Mouse (Mus musculus): ENCODE data around the gene Ift22.

Ift22 gene

DNA sequence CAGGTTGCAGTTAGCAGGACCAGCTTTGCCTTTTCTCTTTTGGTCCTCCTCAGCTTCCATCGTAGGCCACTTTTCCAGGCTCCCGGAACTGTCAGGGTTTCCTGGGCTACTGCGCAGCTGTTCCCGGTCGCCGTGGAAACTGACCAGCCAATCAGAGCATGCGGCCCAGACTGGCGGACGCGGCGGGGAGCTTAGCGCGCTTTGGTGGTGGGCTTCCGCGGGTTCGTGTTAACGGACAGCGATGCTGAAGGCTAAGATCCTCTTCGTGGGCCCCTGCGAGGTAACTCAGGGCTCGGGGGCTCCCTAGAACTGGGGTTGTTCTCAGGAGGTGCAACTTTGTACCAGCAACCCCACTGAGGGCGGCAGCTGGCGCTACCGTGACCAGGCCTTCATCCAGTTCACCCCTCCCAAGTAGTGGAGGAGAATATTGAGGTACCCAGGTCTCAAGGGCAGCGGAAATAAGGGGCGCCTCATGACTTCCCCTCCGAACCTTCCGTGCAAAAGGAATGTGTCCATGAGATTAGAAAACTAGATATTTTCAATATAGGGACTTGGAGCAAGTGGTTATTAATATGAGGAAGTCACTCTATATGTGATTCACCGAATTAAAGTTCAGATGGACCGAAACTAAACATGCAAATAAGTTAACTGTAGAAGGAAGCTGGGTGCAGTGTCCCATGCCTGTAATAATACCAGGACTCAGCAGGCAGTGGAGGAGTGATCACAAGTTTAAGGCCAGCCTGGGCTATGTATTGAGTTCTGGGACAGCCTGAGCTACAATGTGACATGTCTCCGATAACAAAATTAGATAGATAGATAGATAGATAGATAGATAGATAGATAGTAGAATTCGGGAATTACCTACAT is at the start of gene Ift22:
TSS of gene Ift22 (plus strand) at position 160 of the 867 bp plus-strand sequence.
- DNase-seq: peak; percentile 89

DNA sequence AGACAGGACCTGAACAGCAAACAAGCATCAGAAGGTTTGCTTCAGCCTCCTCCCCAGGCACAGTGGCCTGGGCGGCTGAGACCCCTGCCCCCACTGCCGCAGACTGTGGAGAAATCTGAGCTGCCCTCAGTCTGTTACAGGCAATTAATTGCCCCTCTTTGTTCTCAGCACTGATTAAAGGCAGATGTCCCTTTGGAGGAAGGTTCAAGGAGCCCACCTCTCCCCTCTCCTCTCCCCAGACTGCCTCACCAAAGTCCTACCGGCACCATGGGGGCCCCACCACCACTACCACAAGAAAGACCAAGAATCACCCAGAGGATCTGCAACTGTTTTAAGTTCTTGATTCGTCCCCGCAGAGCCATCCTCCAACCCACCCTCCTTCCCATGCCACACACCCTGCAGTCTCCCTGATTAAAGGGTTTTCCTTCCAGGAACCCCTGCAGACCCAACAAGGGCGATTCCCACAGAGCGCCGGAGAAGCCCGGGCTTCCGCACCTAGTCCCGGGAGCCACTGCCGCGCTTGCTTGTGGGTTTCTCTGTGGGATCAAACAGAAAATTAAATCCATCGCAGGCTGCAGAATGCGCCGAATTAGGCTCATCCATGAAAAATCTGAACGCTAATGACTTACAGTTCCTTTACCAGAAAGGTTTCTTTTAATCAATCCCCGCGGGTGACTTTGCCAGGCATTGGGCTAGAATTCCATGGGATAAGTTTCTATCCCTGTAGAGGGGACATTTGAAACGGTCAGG is 46.6 kb upstream of the Ift22 start:
- DNase-seq: no peak

DNA sequence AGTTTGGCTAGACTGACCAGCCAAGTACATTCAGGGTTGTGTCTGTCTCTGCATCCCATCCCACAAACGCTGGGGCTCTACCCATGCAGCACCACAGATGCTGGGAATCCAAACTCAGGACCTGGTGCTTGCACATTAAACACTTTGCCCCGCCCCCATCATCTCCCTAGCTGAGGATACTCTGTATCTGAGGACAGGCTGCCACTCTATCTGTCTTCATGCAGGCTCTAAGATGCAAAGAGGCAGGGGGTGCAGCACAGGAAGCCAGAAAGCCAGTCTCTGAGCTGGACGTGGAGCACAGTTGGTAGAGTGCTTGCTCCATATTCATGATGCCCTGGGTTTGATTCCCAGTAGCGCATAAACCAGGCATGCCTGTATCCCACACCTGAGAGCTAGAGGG is 45.1 kb upstream of the Ift22 start:
- DNase-seq: peak; percentile 65

DNA sequence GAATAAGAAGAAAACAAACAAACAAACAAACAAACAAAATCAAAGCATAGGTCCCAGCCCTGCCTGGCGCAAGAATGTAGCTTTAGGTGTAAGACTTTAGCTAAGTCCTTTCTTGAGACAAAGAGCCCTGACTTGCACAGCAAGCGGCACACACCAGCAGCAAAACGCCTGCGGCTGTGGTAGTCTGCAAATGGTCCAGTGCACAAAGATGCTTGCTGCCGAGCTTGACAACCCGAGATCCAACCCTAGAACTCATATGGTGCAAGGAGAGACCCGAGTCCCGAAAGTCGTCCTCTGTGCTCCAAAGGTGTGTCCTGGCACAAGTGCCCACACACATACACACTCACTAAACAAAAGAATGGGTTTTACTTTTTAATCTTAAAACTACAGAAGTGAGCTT is 44.7 kb upstream of the Ift22 start:
- DNase-seq: peak; percentile 40

DNA sequence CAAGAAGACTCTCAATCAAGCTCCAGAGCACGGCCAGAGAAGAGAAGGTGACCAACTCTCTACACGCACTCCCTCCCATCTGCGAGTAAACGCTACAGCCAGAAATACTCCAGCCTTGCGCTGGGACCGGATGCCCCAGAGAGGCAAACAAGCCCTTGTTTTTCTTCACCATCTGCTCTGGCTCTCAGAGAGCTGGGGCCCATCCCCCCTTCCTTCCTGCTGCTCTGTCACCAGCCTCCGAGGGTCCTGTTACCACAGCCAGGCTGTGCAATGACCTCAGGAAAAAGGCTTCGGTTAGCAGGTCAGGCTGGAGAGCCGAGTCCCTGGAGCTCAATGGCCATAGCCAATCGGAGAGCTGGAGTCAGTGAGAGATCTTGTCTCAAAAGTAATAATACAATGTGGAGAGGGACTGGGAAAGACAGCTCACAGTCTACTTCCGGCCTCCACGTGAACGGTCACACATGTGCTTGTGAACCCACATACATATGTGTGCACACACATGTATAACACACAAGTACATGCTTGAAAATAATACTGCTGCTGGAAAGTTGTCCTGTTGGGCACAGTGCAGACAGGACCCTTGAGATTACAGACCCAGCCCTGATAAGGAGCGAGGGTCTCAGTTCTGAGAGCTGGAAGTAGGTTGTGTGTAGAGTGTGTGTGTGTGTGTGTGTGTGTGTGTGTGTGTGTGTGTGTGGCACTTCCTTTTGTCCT is 43.8 kb upstream of the Ift22 start:
- peak; percentile 92 for DNase-seq

DNA sequence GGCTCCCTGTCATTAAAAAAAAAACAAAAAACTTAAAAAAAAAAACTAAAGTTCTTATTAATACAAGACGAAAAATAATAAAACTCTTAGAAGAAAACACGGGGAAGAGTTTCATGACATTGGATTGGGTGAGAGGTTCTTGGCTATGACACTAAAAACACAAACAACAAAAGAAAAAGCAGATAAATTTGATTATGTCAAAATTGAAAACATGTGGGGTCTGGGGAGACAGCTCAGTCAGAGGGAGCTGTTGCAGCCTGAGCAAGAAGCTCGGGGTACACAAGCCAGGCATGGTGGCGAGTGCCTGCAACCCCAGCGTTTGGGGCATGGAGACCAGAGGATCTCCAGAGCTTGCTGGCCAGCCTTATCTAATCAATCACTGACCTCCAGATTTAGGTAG is 40.2 kb upstream of the Ift22 start:
- no peak for DNase-seq

DNA sequence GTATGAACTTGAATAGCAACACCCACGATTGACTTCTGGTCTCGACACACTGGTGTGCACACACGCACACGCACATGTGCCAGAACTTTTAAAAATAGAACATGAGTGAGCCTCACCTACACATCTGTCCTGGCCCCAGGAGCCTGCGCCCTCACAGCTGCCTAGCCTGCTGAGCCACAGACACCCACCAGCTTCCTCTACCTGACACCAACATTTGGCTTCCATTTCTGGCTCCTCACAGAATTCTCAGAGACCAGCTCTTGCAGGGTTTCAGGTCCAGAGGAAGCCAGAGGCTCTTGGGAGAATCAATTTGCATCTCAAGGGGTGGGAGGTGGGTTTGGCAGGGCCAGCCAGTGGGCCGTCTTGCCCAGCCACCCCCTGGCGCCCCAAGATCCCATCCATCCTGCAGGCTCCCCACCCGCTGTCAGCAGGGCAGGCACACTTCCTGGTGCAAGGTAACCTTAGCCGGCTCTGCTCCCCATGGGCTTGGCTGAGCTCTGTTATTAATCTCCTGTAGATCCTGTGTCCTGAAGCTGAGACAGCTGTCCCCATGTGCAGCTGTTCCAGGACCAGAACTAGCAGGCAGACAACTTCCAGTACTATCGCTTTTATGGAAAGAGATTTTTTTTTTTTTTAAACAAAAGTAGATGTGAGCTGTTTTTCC is 38.4 kb upstream of the Ift22 start:
- DNase-seq: peak; percentile 66

DNA sequence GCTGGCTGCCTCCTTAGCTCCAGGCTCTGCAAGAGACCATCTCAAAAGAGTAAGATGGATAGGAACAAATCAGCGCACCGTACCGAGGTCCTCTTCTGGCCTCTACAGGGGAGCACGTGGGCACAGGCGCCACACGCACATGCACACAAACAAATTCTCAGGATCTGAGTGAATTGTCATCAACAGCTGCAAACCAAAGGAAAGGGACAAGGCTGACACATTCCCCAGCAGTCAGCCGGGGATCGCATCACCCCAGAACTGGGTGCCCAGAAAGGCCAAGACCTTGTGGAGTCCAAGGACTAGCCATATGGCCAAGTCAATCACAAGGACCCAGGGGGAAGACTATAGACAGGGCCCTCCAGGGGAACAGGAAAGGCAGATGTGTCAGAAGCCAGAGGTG is 35.5 kb upstream of the Ift22 start:
- DNase-seq: no peak

DNA sequence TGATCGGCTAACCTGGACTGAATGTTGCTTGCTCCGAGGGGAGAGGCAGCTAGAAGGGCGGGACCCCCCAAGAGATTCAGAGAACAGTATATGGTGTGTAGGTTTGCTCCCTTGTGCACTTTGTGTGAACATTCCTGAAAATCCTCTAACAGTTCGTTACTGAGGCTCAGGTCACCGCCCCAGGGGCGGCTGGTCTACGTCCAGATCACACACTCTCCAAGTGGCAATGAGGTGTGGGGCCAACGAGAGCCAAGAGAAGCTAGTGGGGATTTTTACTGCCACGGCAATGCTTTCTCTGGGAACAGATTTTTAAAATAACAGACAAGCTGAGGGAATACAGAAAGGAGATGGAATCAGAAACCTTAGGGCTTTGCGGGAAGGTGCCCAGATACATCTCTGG is 33.7 kb upstream of the Ift22 start:
- DNase-seq: no peak

DNA sequence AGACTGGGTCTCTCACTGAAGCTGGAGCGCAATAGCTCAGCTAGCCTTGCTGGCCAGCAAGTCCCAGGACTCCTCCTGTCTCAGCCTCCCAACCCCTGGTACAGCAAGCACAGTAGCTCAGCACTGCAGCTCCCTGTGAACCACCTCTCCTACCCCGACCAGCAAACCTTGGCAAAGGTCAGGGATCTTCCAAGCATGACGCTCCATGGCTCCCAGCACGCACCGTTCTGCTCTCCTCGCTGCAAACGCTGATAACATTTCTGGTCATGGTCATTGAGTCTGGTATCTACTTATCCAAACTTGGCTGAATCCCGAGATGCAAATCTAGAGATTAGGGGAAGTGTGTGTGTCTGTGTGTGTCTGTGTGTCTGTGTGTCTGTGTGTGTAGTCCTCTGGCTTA is 27.8 kb upstream of the Ift22 start:
- no peak for DNase-seq

DNA sequence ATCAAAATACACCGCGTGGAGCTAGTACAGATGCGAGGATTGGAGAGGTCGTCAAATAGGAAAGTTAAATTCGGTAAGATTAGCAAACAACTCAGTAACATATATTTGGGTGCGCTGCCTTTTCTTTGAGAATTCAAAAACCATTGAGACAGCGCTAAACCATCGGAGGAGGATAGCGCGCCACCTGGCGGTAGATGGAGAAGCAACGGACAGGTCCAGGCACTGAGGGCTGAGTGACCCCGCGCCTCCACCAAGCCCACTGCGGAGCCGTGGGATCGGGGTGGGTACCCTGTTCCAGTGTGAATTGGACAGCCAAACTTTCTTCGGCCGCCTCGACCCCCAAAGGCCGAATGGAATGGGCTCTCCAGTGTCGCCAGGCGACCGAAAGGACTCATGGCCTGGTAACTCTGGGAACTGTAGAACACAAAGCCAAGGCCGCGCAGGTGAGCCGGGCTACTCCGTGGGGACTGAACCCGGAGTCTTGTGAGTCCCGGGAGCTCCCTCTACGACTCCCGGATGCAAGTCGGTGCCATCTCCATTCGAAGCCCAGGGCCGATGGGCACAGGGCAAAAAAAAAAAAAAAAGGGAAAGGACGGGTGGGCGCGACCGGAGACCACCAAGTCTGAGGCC is 26.5 kb upstream of the Ift22 start:
- peak; percentile 96 for DNase-seq

DNA sequence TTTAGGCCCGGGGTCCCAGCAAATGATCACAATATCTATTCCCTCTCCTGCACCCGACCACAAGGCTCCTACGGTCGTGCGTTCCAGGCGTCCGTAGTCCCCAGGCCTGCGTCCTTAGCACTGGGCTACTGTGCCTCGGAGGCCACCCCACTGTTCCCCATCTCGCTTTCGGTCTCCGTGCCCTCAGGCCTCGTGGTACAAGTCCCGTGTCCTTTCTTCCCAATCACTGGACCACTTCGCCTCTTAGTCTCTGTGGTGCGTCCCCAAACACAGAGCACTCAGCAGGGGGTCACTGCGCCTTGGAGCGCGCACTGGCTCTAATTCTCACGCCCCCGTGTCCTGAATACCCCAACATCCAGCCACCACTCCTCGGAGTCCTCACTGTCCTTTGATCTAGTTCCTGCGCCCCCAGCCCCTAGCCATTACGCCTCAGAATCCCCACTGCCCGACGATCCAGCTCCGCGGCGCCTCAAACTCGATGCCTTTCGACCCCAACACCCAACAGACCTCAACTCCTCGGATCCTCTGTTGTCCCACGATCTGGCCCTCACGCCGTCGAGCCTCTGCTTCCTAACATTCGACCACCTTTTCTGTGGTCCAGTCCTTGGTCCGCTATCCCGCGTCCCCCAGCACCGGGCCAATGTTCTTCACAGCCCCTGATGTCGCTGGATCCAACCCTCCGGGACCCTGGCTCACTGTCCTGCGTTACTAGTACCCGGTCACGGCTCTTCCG is 25.7 kb upstream of the Ift22 start:
- DNase-seq: no peak

DNA sequence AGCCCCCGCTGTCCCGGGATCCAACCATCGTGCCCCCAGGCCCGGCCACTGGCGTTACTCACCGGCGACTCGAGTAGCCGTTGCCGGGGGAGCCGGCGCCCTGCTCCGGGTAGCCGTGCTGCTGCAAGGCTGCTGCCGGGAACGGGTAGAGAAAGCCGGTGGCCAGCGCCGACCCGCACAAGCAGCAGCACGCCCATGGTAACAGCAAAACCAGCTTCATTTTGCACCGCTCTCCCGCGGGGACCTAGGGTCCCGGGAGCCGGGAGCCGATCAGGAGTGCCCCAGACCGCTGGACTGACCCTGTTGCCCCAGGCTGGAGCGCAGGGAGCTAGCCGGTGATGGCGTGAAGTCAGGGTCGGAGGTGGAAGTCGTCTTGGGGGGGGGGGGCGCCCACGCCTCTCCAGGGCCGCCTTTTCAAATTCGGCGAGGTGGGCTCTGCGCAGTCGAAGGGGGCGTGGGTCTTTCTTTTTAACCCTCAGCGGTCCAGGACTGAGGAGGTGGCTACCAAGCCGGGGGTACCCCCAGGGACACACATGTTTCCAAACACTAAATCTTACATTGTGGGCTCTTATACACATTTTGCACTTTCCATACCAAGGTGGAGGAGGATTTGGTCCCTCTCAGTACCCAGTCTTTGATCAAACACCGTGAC is 25.0 kb upstream of the Ift22 start, which contains the start of gene Col26a1:
TSS of gene Col26a1 (minus strand) at position 422 of the 652 bp plus-strand sequence.
- peak; percentile 32 for DNase-seq

DNA sequence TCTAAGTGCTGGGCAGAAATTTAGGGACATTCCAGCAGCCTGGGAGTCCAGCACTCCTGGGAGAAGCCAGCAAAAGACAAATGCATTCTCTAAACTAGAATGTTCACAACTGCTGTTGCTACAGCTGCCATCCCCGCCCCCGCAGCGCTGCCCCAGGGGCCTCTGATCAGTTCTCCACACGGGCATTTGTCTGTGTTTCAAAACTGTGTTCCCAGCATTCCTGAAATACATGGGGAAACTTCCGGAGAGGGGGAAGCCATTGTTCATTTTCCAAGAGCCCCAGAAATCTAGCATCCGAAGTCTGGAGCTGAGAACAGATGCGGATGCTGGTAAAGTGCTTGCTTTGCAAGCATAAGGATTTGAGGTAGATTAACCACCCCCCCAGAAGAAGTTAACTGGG is 21.0 kb upstream of the Ift22 start:
- no peak for DNase-seq

DNA sequence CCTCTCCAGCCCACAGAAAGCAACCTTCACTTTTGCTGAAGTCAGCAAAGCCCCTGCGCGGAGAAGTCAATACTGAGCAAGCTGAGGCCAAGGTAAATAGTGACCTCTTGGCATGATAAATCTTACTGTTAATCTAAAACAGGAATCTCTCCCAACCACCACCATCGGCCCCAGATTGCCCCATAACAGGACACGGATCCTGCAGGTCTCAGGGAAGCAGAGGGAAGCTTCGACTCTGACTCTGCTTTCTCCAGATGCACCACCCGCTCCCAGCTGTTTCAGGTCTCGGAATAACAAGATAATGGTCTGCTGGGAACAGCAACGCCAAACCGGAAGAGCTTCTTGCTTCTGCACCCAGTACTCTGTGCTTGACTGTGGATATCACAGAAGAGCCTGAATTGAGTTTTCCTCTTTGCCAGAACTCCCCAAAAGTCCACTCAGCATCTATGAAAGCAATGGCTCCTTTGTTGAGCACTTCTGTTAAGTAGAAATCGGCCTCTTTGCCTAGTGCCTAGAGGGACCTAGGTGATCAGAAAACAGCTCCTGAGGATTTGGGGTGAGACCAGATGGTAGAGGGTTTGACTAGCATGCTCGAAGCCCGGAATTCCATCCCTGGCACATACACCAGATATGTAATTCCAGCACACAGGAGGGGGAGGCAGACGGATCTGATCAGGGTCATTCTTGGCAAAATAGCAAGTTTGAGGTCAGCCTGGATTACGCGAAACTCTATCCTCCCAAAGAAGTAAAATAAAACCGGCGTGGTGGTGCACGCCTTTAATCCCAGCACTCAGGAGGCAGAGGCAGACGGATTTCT is 19.2 kb upstream of the Ift22 start:
- DNase-seq: no peak

DNA sequence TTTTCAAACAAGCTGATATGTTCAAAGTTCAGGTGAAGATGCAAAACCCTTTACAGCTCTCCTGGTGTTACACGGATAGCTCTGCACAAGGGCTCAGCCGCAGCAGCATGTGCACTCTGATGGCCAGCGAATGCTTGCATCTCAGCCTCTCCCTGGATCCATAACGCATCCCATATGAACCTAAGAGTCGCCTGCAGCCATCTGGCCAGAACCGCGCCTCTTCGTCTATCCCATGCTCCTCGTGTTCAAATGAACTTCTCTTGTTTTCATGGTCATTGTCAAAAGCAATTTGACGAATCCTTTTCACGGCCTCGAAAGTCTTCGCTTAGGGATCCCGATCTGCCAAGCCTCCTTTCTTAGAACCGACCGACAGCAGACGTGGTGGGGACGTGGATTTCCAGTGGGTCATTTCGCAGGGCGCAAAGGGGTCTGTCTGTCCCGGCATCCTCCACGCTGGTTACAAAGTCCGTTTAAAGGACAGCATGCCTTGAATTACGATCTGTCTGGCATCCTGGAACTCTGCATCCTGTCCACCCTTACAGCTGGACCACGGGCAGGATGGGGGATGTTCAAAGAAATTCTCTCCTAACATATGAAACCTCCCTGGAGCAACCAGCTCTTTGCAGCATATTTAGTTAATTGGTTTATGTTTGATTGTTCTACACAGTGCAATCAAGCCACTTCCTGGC is 13.0 kb upstream of the Ift22 start:
- DNase-seq: no peak

DNA sequence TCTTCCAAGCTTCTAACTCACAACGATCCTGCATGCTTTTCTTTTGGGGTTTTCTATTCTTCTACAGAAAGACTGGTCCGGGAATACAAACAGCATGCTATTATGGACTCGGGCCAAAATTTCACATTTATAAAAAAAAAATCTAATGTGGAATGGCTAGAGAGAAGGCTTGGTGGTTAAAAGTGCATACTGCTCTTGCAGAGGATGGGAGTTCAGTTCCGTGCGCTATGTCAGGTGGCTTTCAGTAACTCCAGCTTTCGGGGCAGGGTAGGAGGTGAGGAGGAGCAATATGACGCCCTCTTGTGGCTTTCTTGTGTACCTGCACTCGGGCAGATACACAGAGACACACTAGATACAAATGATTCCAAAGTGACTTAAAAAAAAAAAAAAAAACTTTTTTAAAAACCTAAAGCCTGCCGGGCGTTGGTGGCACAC is 12.4 kb upstream of the Ift22 start:
- DNase-seq: no peak

DNA sequence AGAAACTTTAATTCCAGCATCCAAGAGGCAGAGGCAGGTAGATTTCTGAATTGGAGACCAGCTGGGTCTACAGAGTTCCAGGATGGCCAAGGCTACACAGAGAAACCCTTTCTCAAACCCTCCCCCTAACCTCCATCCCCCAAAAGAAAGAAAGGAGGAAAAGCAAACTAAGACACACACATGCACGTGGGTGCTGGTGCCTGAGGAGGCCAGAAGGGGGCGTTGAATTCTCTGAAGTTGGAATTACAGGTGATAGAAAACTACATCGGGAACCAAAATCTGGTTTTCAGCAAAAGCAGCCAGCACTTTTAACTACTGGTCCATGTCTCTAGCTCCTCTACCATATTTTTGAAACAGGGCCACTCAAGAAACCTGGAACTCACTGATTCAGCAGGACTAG is 3.3 kb upstream of the Ift22 start:
- no peak for DNase-seq

DNA sequence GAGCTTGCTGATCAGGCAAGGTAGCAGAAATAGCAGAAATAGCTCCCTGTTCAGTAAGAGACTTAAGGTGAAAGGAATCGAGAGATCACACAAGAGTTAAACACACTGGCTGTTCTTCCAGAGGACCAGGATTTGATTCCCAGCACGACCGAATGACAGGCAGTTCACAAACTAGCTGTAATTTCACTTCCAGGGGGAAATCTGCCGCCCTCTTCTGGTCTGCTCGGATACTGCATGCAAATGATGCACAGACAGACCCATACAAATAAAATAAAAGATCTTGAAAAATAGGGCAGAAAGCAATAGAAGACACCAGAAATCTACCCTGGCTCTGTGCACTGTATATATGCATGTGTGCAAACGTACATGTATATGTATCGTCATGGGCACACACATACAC is 2.3 kb upstream of the Ift22 start:
- peak; percentile 78 for DNase-seq

DNA sequence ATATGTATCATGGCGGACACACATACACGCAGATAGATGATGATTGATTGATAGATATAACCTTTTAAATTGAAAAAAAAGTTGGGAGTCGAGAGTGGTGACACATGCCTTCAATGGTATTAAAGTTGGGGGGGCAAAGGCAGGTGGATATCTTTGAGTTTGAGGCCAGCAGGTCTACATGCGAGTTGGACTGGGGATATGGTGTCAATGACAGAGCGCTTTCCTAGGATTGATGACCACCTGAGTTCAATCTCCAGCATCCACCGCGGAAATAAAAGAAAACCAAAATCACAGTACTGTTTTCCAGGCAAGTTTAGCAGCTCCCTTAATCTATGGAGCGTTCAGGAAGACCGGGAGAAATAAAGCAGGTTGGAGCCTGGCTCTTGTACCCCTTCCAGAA is 363 bp upstream of the Ift22 start:
- no peak for DNase-seq

All from thymus, postnatal 4 days (tissue).